Mouse (Mus musculus) ES-CJ7 (cell line): ENCODE data around the gene Fhl3.
A peak's percentile ranks its signal among the peaks of the same experiment; 100 is the strongest.
"Not testable (repeated sequence)": the region's sequence is repeated elsewhere in the genome, so short reads cannot be mapped to it uniquely, and the experiment has no call there.

ENCODE experiments used
- DNase-seq: peaks from one replicate; pipeline ENCODE4 v3.0.0; 2011; ENCODE audit warnings: low read depth, low spot score

The Fhl3 gene

GRCm38 (mm10) chr4:124708518-124709477, 8.3 kb downstream of the Fhl3 start:
- DNase-seq: peak; percentile 95

- DNase-seq: peak; percentile 64
These were observed 9.5 kb downstream of the Fhl3 start for GRCm38 (mm10) chr4:124709961-124710446.

GRCm38 (mm10) chr4:124710776-124711291, 10.3 kb downstream of the Fhl3 start:
- DNase-seq: peak; percentile 78

GRCm38 (mm10) chr4:124712618-124713017, 12.1 kb downstream of the Fhl3 start:
- no peak for DNase-seq

GRCm38 (mm10) chr4:124713850-124714249, 13.3 kb downstream of the Fhl3 start:
- not testable (repeated sequence) for DNase-seq

- peak; percentile 98 for DNase-seq
These were observed 14.3 kb downstream of the Fhl3 start, which contains the start of gene Sf3a3 for GRCm38 (mm10) chr4:124714545-124715481. Sf3a3 (plus strand) TSS chr4:124714776.

- no peak for DNase-seq
These were observed 18.6 kb downstream of the Fhl3 start for GRCm38 (mm10) chr4:124719101-124719500.

- DNase-seq: no peak
These were observed 25.6 kb downstream of the Fhl3 start for GRCm38 (mm10) chr4:124726121-124726520.

GRCm38 (mm10) chr4:124736952-124737351, 36.5 kb downstream of the Fhl3 start:
- DNase-seq: no peak

- DNase-seq: no peak
These were observed 37.0 kb downstream of the Fhl3 start for GRCm38 (mm10) chr4:124737486-124737885.

GRCm38 (mm10) chr4:124738013-124738412, 37.5 kb downstream of the Fhl3 start:
- no peak for DNase-seq

GRCm38 (mm10) chr4:124738783-124739182, 38.3 kb downstream of the Fhl3 start:
- no peak for DNase-seq

GRCm38 (mm10) chr4:124741376-124742343, 41.2 kb downstream of the Fhl3 start, which contains the start of gene Inpp5b:
Inpp5b (plus strand) TSS chr4:124741850.
- DNase-seq: peak; percentile 72

GRCm38 (mm10) chr4:124742839-124743238, 42.3 kb downstream of the Fhl3 start:
- no peak for DNase-seq

GRCm38 (mm10) chr4:124746577-124746976, 46.1 kb downstream of the Fhl3 start:
- no peak for DNase-seq

GRCm38 (mm10) chr4:124747851-124748250, 47.4 kb downstream of the Fhl3 start:
- no peak for DNase-seq

- DNase-seq: peak; percentile 98
These were observed 51.1 kb downstream of the Fhl3 start for GRCm38 (mm10) chr4:124751300-124752250.

- DNase-seq: no peak
These were observed 52.0 kb downstream of the Fhl3 start for GRCm38 (mm10) chr4:124752281-124753199.
